ENCODE assay signal across 23 mouse cellular contexts in genomic region chr13:105011300-105011699, GRCm38 (mm10). TPM values are rescaled to one million over a fixed set of nuclear protein-coding genes. Genes with fewer than 3 reads are reported as not detected.
DNase-seq lines count a peak whose midpoint lies in the region; ATAC-seq and TF ChIP-seq lines count a peak whose summit lies in the region.
"Had no signal": no experiment of that assay in that cellular context is flagged by ENCODE, and none has a peak within 500 bp of the region (broad histone marks: within the 10 kb centered on the region; RNA-seq: fewer than 3 reads in every experiment).

No protein-coding gene starts in this region.

- DNase-seq in forebrain, postnatal 0 days: peak; percentile 25
- DNase-seq in left cerebral cortex, adult 2 months (ENCODE audit: extremely low spot score in 1 of 2, low spot score in 2 of 2): no peak
- no peak for DNase-seq in left cerebral cortex, adult 11 months (ENCODE audit: low spot score)
- no peak for DNase-seq in adrenal gland, postnatal 4 days (ENCODE audit: low spot score in 2 of 2)
- DNase-seq: adrenal gland, adult 8-10 months; adrenal gland, postnatal 14 days; adrenal gland, postnatal 36 days; B cell, adult 2 months; cerebellum, adult 11-12 months; cerebellum, adult 2 months; cerebellum, adult 9-10 months; cerebellum, postnatal 10 days; cerebellum, postnatal 25 days had no signal

- no peaks in the 10 kb centered on the region for H3K36me3 ChIP-seq in forebrain, postnatal 0 days (ENCODE audit: insufficient read depth)
- no peaks in the 10 kb centered on the region for H3K36me3 ChIP-seq in forebrain, embryonic 15.5 days
- H3K36me3 ChIP-seq: embryonic facial prominence, embryonic 10.5 days; embryonic facial prominence, embryonic 12.5 days; G1E had no signal

- intact Hi-C loops in left cerebral cortex, adult 2 months (cut with DNase I): no loop called here

- H3K4me1 ChIP-seq in forebrain, postnatal 0 days (ENCODE audit: insufficient read depth): 0 out of 2 replicates have a peak, but pooled peaks cover 3% of the 10 kb centered on the region
- peaks cover 9% of the 10 kb centered on the region for H3K4me1 ChIP-seq in forebrain, embryonic 15.5 days
- H3K4me1 ChIP-seq: embryonic facial prominence, embryonic 10.5 days; embryonic facial prominence, embryonic 12.5 days had no signal

- no peak overlapping the region for H3K27ac ChIP-seq in forebrain, postnatal 0 days (ENCODE audit: low read depth, low read length)
- no peak overlapping the region for H3K27ac ChIP-seq in forebrain, embryonic 15.5 days (replicated peaks)
- peak overlapping the region; percentile 36; the same call in 1 of the 2 replicates for H3K27ac ChIP-seq in left cerebral cortex, adult 2 months
- H3K27ac ChIP-seq: embryonic facial prominence, embryonic 10.5 days; embryonic facial prominence, embryonic 12.5 days; forebrain, embryonic 13.5 days had no signal

- H3K4me2 ChIP-seq in forebrain, postnatal 0 days (ENCODE audit: low read depth): no peak overlapping the region
- no peak overlapping the region for H3K4me2 ChIP-seq in forebrain, embryonic 15.5 days (replicated peaks)
- H3K4me2 ChIP-seq: embryonic facial prominence, embryonic 12.5 days; forebrain, embryonic 13.5 days had no signal

- no peaks in the 10 kb centered on the region for H3K9me3 ChIP-seq in forebrain, postnatal 0 days (ENCODE audit: low read length)
- no peaks in the 10 kb centered on the region for H3K9me3 ChIP-seq in forebrain, embryonic 15.5 days
- H3K9me3 ChIP-seq: embryonic facial prominence, embryonic 10.5 days; embryonic facial prominence, embryonic 12.5 days; forebrain, embryonic 13.5 days; G1E had no signal

- WGBS in forebrain, postnatal 0 days: 82% methylated on average over 5 of the region's 5 CpGs
- 74% methylated on average over 5 of the region's 5 CpGs for WGBS in forebrain, embryonic 15.5 days

- H3K27me3 ChIP-seq in forebrain, postnatal 0 days (ENCODE audit: insufficient read depth, low read length): no peaks in the 10 kb centered on the region
- no peaks in the 10 kb centered on the region for H3K27me3 ChIP-seq in forebrain, embryonic 15.5 days
- H3K27me3 ChIP-seq: CH12.LX; embryonic facial prominence, embryonic 12.5 days; forebrain, embryonic 13.5 days had no signal

- H3K9ac ChIP-seq in forebrain, postnatal 0 days: no peak overlapping the region
- no peak overlapping the region for H3K9ac ChIP-seq in forebrain, embryonic 15.5 days (replicated peaks)
- H3K9ac ChIP-seq: embryonic facial prominence, embryonic 12.5 days; forebrain, embryonic 13.5 days had no signal

- TF ChIP-seq CTCF in forebrain, postnatal 0 days (IDR thresholded peaks at IDR 0.05; ENCODE audit: low read depth): no peak
- no peak for TF ChIP-seq CTCF in left cerebral cortex, adult 2 months (IDR thresholded peaks at IDR 0.05)

- peak; percentile 25; the same call in 1 of the 2 replicates for ATAC-seq in forebrain, postnatal 0 days
- no peak for ATAC-seq in forebrain, embryonic 15.5 days (replicated peaks)
- ATAC-seq: activated CD4-positive, CD25-positive, alpha-beta regulatory T cell, adult 4 months; CD4-positive, CD25-positive, alpha-beta regulatory T cell, adult 4 months; forebrain, embryonic 13.5 days; forebrain, embryonic 16.5 days; Patski had no signal

- H3K4me3 ChIP-seq in forebrain, postnatal 0 days (ENCODE audit: low read depth, low read length): no peak overlapping the region
- no peak overlapping the region for H3K4me3 ChIP-seq in forebrain, embryonic 15.5 days
- no peak overlapping the region for H3K4me3 ChIP-seq in left cerebral cortex, adult 2 months
- H3K4me3 ChIP-seq: embryonic facial prominence, embryonic 10.5 days; embryonic facial prominence, embryonic 12.5 days; forebrain, embryonic 13.5 days had no signal

RNA-seq across cellular contexts. Expression of gene Rgs7bp, which starts 43.4 kb away (rescaled TPM):
- total RNA-seq in forebrain, postnatal 0 days (2014; rRNA removed): 13.5 and 15.2 TPM in 2 replicates
- 3.3 and 7.8 TPM in 2 replicates for polyA plus RNA-seq in forebrain, postnatal 0 days (2015; fragmentation: Nextera tagmentation; extraction: Ambion mirVana)
- polyA plus RNA-seq in forebrain, embryonic 15.5 days (2015; fragmentation: Nextera tagmentation; extraction: Ambion mirVana): 5.2 TPM in 2 replicates
- 100 to 1,000 TPM; 166 to 173 TPM for total RNA-seq in left cerebral cortex, adult 2 months (2021)
- 1 to 10 TPM; 3.1 to 3.2 TPM for total RNA-seq in adrenal gland, postnatal 4 days (2021)
- total RNA-seq: CH12.LX had no signal
- polyA plus RNA-seq: activated CD4-positive, CD25-positive, alpha-beta regulatory T cell, adult 4 months; CD4-positive, CD25-positive, alpha-beta regulatory T cell, adult 4 months; G1E; Patski had no signal

Comparison
In these comparisons a context has a peak if more than half of its experiments do, and no peak if none do; other contexts are left out.
1. RNA of gene Rgs7bp, which starts 43.4 kb away (total RNA-seq): 166 to 173 TPM in left cerebral cortex, adult 2 months; 13.5 to 15.2 TPM in forebrain, postnatal 0 days and 3.1 to 3.2 TPM in adrenal gland, postnatal 4 days; every median in the first group is over 10 times any median in the second.